Mouse (Mus musculus) cerebellum, adult 11-12 months (tissue): ENCODE data around the gene Tcap.
"Not testable (repeated sequence)": the region's sequence is repeated elsewhere in the genome, so short reads cannot be mapped to it uniquely, and the experiment has no call there.

Source experiments
- DNase-seq: peaks from one replicate; pipeline ENCODE4 v3.0.0; 2022

Tcap gene

DNA sequence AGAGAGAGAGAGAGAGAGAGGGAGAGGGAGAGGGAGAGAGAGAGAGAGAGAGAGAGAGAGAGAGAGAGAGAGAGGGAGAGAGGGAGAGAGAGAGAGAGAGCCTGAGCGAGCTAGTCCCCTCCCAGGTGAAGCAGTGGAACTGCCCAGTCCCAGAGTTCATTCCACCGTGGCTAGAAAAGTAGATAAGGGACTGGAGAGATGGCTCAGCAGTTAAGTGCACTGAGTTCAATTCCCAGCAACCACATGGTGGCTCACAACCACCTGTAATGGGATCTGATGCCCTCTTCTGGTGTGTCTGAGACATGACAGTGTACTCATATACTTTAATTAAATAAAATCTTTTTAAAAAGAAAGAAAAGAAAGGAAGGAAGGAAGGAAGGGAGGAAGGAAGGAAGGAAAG lies 1.2 kb upstream of the Tcap start:
- not testable (repeated sequence) for DNase-seq

DNA sequence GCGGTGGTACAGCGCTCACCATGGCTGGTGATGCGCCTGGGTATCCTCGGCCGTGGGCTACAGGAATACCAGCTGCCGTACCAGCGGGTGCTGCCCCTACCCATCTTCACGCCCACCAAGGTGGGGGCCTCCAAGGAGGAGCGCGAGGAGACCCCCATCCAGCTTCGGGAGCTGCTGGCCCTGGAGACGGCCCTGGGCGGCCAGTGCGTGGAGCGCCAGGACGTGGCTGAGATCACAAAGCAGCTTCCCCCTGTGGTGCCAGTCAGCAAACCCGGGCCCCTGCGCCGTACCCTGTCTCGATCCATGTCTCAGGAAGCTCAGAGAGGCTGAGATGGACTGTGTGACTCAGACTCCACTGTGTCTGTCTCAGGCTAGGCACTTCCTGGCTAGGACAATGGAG lies 605 bp downstream of the Tcap start:
- DNase-seq: peak; percentile 52

DNA sequence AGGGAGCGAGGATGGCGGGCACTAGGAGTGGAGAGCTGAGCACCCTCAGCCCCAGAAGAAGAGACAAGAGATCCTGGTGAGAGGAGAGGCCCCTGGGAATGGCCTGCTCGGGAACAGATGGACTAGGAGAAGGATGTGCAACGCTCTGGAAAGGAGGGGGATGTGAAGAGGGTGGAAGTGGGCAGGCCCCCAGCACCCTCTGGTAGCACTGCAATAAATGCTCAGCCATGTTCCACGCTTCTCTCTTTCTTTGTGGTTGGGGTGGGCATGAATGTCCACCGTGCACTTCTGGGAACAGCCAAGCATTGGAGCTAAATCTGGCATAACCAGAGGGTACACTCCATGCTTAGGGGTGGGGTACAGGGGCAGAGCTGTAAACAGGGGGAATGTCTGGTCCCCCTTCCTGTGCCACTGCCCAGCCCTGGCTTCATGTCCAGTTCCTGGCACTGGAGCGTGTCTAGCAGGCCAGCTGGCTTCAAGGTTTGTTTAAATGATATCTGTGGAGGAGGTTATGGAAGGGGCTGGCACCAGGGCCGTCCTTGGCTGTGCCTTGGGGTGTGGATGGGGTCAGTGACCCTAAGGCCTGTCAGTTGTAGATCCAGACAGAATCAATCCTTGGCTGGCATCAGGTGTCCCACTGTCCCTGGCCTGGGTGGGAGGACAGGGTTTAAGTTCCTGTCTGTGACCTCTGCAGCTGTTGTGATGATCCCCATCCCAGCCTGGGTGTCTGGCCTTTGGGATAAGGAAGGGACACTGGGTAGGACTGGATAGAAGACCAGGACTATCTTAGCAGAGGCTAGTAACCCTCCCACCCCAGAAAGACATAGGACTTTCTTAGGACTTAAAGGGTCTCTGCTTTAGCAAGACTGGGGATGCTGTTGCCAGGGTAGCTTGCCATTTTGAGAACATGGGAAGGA lies 1.4 kb downstream of the Tcap start:
- DNase-seq: no peak

DNA sequence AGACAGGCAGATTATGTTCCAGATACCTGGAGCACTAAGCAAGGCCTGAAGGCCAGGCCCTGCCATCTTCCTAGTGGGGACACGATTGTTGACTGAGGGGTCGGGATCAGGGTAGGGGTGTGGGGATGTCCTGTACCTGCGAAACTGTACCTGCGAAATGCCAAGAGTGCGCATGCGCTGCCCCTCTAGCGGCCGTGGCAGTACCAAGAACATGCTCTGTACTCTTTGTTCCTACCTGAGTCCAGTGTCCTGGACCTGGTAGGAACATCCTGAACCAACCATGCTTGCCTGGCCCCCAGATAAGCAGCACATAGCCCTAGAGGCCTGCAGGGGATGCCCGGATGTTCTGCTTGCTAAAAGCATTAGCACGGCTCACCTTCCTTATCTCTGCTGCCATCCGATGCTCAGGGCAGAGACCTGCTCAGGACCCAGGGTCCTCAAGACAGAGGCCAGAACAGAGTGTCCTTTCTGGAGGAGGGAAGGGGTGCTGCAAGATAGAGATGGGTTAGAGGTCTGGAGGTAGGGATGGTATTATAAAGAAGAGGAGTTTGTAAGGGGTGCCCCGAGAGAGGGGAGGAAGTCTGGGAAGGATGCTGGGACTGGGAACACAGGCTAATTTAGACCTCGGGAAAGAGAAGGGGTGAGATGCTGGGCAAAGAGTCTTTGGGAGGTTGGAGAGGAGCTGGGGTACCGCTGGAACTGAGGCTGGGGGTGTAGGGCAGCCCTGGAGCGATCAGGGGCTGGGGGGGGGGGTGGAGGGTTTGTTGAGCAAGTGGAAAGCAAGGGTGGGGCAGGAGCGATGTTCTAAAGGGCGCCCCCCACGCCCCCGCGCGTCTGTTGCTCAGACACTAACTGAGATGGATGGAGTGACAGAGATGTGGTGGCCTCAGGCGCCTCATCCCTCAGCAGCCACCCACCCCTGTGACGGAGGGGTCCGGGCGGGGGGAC lies 2.3 kb downstream of the Tcap start, which contains the start of gene Pnmt:
TSS of gene Pnmt (plus strand) at position 813 of the 948 bp plus-strand sequence.
- peak; percentile 34 for DNase-seq

DNA sequence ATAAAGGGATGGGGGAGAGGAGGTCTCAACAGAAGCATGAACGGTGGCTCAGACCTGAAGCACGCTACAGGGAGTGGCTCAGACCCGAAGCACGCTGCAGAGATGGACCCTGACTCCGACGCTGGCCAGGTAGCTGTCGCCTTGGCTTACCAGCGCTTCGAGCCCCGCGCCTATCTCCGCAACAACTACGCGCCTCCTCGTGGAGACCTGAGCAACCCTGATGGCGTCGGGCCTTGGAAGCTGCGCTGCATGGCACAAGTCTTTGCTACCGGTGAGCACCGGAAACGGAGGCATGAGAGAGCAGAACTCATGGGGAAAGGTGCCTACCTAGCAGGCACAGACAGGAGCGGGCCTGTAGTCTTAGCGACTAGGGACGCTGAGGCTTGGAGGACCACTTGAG lies 3.0 kb downstream of the Tcap start:
- DNase-seq: peak; percentile 22

DNA sequence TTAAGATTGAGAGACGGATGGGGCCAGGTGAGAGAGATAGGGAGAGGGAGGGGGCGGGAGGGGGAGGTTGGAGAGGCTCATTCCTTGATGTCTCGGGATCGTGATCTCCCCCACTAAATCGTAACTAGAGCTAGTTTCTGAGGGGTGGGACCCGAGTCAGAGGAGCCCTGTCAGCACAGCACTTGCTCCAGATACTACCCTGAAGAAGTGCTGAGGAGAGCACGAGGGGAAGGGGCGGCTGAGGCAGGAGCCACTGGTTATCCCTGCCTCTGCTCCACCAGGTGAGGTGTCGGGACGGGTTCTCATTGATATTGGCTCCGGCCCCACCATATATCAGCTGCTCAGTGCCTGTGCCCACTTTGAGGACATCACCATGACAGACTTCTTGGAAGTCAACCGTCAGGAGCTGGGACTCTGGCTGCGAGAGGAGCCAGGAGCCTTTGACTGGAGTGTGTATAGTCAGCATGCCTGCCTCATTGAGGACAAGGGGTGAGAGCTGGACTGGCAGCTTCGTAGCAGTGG lies 3.5 kb downstream of the Tcap start:
- DNase-seq: peak; percentile 27

DNA sequence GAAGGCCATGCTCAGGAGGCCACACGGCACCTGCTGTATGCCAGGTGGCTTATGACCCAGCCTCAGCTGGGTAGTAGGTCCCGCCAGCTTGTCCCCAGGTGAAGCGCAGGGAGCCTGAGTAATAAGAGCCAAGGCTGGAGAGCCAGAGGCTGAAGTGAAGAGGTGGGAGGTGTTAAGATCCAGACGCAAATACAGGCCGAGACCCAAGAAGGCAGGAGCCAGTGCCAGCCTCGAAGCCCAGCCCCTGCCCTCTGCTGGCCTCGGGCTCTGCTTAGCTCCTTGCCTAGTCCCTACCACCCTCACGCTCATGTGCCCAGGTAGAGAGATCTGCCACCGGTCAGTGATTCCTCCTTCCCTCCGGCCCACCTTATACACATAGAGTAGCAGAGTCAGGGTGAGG lies 4.7 kb downstream of the Tcap start:
- DNase-seq: peak; percentile 15

DNA sequence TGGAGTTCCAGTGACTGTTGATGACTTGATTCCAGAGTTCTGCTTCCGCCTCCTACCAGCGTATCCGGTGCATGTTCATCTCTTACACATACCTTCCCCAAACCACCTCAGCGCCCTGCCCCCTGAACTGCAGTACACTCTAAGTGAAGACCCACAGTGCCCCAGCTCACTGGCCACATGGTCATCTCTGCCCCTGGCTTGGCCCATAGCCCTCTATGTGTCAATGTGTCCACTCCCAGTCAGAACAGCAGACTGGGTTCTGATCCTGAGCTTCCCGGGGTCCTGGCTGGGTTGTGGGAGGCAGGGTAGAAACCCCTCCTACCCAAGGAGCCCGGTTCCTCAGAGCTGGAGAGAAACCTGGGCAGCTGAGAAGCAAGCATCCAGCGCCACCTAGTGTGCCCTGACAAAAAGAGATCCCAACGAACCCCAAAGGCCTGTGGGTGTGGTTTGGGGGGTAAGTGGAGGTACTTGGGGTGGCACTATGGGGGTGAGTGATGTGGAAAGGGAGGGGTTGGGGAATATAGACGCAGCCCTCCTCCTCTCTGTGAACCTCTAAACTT lies 5.7 kb downstream of the Tcap start:
- peak; percentile 69 for DNase-seq

DNA sequence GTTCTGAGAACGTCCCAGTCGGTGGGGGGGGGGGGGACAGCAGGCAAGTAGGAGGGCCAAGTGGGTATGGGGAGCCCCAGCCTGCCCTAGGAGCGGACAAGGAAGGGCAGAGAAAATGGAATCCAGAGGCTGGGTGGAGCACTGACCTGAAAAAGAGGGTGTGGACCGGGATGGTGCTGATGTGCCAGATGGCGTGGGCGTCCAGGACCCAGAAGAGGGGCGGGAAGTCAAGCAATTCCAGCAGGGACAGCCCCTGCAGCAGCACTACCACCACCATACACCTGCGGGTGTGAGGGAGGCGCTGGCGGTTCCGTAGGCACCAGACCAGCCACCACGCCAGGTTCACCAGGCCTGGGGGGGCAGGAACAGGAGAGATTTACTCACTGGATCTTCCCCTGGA lies 6.5 kb downstream of the Tcap start:
- DNase-seq: peak; percentile 37

DNA sequence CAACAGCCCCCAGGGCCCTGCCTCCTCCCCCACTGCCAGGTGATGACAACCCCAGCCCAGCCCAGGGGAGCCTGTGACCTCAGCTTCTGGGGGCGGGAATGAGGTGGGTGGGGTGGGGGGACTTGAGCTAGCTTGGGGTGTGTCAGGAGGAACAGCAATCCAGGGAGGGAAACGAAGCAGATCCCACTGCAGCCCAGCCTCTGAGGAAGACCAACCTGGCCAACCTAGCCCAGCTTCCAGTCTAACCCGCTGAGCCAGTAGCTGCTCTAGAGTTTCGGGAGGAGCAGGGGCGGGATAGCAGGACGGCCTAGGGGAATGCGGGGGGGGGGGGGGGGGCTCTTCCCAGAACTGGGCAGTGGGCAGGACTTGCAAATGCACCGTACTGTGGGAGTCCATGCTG lies 8.4 kb downstream of the Tcap start:
- no peak for DNase-seq

DNA sequence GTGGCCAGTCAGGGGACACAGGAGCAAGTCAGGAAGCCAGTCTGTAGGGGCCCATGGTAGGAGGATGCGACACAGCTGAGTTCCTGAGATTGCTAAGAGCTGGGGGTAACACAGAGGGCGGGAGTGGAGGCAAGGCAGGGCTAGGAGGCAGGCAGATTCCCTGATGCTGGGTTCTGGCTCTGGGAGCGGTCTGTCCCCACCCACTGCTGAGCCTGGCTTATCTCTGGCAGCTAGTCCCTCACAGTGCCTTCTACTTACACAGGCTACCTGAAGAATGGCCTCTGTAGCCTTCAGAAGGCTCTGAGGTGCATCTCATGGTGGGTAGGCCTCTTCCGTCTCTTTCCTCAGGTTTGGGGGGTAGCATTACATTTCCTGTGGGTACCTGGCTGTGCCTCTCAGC lies 9.0 kb downstream of the Tcap start:
- DNase-seq: no peak

DNA sequence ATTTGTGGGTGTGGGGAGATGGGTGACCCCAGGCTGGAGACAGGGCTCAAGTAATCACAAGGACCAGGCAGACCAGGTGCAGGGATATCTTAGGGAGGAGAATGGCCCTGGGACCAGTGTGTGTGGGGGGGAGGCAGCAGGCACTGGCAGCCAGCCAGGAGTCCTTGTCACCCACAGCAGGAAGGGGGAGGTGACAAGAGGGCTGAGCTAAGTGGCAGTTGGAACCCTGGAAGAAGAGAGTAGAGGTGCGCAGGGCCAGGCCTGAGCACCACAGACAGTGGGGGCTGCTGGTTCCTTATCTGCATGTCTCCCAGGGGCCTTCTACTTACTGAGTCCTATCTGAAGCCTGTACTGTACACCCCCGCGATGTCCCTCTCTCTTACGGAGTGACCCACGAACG lies 9.7 kb downstream of the Tcap start:
- DNase-seq: peak; percentile 31

DNA sequence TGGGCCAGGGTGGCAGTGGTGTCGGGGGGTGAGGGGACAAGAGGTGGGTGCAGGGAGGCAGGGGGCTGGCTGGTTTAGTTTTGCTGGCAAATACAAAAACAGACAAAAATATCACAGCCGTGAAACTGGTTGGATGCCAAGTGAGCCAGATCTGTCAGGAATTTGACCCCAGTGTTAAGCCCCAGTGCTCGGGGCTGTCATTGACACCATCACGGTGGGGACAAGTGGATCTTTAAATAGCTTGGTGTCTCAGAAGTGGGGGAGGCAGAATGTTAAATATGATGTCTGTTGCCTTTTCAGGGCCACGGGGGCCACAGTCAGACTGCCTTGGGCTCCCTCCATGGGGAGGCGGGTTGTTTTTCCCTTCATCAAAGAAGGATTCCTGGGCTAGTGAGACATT lies 10.7 kb downstream of the Tcap start:
- no peak for DNase-seq

DNA sequence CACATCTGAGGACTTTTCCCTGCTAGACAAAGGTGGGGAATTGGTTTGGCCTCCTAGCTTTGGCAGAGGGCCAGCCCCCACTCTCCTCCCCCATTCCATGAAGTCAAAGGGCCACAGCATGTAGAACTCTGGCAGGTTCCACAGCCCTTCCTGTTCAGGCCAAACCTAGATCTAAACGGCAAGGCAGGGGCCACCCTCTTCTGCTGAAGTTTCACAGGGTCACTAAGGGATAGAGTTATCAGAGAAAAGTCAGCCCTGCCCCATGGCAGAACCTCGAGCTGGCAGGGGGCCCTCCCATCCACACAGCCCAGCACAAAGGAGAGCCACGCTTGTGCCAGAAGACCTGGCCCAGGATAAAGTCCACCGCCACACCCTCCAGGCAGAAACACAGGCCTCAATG lies 11.4 kb downstream of the Tcap start:
- DNase-seq: peak; percentile 27

DNA sequence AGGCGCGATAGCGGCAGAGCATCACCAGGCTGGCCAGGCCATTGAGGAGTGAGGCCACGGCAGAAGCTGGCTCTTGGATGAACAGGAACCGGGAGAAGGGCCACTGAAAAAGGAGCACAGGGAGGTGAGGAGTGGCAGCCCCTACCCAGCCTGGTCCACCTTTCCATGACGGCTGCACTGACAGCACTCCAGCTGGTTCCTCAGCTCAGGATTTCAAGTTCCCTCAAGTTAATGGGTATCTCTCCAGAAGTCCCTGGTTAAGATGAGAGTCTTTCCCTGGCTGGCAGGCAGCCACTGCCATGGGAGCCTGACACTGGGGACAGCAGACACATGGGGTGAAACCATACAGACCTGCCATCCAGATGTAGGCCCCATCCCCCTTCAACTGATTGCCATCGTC lies 14.3 kb downstream of the Tcap start:
- peak; percentile 46 for DNase-seq

DNA sequence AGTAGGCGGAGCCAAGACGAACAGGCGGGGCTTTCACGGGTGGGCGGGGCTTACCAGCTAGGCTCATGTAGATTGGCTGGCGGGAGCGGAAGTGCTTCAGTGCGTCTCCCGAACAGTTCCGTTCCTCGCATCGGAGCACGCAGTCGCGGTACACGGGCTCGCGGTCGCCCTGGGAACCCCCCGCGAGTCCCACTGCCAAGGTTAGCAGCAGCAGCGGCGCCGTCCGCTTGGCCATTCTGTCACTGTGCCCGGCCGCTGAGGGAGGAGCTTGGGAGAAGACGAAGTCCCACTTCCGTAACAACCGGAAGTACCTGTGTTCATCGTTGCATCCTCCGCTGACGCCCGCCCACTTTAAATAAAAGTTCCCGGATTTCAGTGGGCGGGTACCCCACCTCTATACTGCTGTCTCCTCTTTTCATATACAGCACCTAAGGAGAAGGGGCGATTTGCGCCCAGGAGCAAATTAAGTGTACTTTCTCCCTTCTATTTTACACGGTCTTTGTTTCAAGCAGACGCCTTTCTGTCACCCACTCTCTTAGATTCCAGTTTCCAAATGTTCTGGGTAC lies 16.6 kb downstream of the Tcap start, which contains the start of gene Pgap3:
TSS of gene Pgap3 (minus strand) at position 330 of the 566 bp plus-strand sequence.
- peak; percentile 91 for DNase-seq

DNA sequence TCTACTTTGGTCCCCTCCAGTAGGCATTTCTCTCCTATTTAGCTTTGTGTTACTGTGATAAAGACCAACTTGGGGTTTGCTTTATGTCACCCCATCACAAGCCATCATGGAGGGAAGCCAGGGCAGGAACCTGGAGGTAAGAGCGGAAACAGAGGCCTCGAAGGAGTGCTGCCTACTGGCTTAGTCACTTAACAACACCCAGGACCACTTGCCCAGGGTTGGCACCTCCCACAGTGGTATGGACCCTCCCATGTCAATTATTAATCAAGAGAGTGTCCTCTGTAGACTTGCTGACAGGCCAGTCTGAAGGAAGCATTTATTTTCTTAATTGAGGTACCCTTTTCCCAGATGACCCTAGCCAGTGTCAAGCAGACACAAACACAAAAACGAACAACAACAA lies 17.2 kb downstream of the Tcap start:
- DNase-seq: peak; percentile 36

DNA sequence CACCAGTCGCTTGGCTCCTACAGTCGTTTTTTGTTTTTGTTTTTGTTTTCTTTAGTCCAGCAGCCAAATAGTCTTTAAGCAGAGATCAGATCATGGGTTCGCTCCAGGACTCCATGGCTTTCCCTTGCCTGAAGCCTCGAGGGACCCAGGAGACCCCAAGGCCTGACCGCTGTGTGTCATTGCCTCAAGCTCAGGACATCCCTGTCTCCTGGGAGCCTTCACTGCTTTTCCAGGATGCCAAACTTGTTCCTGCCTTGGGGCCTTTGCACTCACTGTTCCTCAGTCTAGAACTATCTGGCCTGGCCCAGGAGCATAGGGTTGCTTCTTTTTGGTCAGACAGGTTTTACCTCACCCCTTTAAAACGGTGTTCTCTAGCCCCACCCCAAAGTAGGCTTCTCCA lies 23.0 kb downstream of the Tcap start:
- DNase-seq: no peak

DNA sequence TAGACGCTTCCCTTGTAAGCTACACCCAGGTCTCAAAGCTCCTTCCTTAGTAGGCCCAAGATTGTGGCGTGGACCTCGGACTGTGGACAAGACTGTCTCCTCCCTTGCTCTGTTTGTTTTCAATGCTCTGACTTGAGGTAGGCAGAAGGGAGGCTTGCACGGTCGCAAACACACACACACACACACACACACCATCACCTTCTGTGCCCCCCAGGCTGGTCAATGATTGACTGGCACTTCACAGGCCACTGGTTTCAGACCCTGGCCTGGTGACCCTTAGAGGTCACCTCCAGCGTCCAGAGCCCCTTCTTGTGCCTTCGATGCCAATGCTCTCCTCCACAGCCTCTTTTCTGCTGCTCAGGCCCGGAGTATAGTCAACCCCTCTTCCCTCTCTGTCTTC lies 25.3 kb downstream of the Tcap start:
- no peak for DNase-seq

DNA sequence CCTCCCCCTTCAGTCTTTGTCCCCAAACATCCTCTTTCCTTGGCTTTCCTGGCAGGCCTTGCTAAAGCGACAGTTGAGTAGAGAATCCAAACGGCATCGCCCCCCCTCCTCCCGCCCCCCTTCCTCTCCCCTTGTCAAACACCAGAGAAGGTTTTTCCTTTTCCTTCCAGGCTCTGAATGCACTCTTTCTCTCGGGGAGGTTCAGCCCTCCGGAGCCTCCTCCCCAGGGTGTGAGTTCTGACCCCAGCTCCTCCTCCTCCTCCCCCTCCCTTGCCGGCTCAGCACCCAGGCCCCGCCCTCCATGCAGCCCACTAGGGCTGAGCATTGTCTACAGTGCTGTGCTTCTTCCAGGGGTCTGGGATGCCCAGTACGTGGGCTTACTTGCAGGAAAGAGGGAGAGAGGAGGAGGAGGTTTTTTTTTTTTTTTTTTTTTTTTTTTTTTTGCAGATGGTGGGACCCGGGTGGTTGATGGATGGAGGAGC lies 25.8 kb downstream of the Tcap start:
- DNase-seq: no peak

DNA sequence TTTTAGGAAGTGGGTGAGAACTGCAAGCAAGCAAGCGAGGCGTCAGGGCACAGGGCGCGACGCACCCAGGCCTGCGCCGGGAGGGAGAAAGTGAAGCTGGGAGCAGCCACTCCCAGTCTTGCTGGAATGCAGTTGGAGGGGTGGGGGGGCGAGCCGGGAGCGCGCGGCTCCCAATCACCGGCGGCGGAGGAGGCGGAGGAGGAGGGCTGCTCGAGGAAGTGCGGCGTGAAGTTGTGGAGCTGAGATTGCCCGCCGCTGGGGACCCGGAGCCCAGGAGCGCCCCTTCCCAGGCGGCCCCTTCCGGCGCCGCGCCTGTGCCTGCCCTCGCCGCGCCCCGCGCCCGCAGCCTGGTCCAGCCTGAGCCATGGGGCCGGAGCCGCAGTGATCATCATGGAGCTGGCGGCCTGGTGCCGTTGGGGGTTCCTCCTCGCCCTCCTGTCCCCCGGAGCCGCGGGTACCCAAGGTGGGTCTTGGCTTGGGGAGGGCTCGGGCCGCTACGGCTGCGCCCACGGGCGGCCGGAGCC lies 28.7 kb downstream of the Tcap start, which contains the start of gene Erbb2:
TSS of gene Erbb2 (plus strand) at position 198 of the 524 bp plus-strand sequence.
- DNase-seq: no peak

DNA sequence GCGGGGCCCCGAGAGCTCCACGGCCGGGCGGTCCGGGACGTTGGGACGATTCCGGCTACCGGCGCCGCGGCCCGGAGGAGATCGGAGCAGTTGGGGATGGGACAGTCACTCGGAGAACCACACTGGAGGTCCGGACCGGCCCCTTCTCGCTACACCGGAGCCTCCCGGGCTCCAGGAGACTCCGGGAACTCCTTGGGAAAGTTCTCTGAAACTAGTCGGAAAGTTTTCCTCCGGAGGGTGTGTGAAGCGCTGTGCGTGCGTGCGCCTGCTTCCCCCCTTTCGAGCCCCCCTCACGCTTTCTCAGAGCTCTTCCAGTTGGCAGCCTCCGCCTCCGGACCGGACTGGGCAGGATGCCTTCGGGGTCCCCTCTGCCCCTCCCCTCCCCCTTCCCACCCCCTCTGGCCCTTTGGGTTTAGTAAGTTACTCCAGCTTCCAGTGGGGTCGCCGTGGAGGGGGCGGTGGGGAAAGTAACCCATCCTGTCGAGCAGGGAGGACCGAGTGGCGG lies 29.2 kb downstream of the Tcap start:
- no peak for DNase-seq
